ENCODE assay signal across 9 mouse cellular contexts in the genomic region with DNA sequence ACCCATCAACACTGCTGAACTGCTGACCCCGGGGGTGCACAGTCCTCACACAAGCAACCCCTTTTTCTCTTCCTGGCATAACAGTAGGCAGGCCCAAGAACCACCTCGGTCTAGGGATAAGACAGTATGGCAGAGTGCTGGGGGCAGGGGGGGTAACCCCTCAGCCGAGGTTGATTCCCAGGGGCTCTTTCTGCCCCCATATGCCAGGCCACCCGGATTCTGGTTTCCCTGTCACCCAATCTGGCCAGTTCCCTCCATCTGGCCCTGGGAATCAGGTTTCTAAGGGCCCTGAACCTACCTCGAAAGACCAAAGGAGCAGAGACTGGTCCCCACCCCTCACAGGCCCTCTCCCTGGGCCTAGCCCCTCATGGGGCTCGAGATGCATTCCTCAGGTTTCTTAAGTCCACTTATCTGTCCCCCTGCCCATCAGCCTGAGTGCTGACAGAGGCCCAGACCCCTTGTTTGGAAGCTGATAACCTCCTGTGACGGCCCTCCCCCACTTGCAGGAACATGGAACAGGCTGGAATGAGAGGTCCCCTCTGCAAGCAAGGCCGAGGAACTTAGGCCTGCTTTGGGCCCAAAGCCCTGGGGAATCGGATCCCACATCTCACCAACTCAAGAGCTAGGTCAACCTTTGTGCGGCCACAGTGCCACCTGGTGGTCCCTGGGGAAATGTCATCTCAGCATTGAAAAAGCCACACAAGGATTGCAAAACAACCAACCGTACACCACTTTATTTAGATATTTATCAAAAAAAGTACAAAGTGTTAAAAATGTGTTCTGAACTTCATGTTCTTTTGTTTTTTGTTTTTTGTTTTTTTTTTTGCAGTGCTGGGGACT. TPM values are rescaled to one million over a fixed set of nuclear protein-coding genes. Genes with fewer than 3 reads are reported as not detected.
DNase-seq lines count a peak whose midpoint lies in the region; ATAC-seq lines count a peak whose summit lies in the region.
"Had no signal": no experiment of that assay in that cellular context is flagged by ENCODE, and none has a peak within 500 bp of the region (broad histone marks: within the 10 kb centered on the region; RNA-seq: fewer than 3 reads in every experiment).

No protein-coding gene starts in this region.

- no peak overlapping the region for H3K4me2 ChIP-seq in kidney, embryonic 14.5 days (replicated peaks; ENCODE audit: low read depth, low read length)
- H3K4me2 ChIP-seq in intestine, embryonic 16.5 days (ENCODE audit: low read depth, low read length), result no peak overlapping the region

- no peaks in the 10 kb centered on the region for H3K9me3 ChIP-seq in kidney, embryonic 14.5 days (ENCODE audit: control insufficient read depth, low read length)
- no peaks in the 10 kb centered on the region for H3K9me3 ChIP-seq in intestine, embryonic 16.5 days (ENCODE audit: control insufficient read depth, low read length)
- H3K9me3 ChIP-seq: embryonic facial prominence, embryonic 13.5 days had no signal

- peaks cover 10% of the 10 kb centered on the region for H3K36me3 ChIP-seq in kidney, embryonic 14.5 days (ENCODE audit: control insufficient read depth, insufficient read depth, low read length)
- H3K36me3 ChIP-seq in intestine, embryonic 16.5 days (ENCODE audit: control insufficient read depth, insufficient read depth, low read length), result peaks cover 4% of the 10 kb centered on the region

- no peak for ATAC-seq in kidney, embryonic 14.5 days (ENCODE audit: low FRiP score, low TSS enrichment)
- ATAC-seq in intestine, embryonic 16.5 days, result no peak

- peak; percentile 81 for DNase-seq in kidney, adult 11 months
- DNase-seq in cerebellum, adult 8-10 months, result peak; percentile 83
- DNase-seq in frontal cortex, postnatal 36 days (ENCODE audit: low spot score in 2 of 2), result peak; percentile 84 to 91
- peak; percentile 86 to 88 for DNase-seq in left cerebral cortex, postnatal 25 days (ENCODE audit: low spot score in 2 of 2)
- peak; percentile 91 for DNase-seq in naive thymus-derived CD4-positive, alpha-beta T cell, adult 2 months (ENCODE audit: low read depth)
- peak; percentile 50 for DNase-seq in telencephalon, adult 2 months (ENCODE audit: low read depth, low spot score)

- H3K4me3 ChIP-seq in kidney, embryonic 14.5 days (ENCODE audit: low read length), result no peak overlapping the region
- no peak overlapping the region for H3K4me3 ChIP-seq in intestine, embryonic 16.5 days (ENCODE audit: low read length)

- H3K4me1 ChIP-seq in kidney, embryonic 14.5 days (ENCODE audit: control insufficient read depth, insufficient read depth, low read length), result peaks cover 25% of the 10 kb centered on the region; the same call in 1 of the 2 replicates
- H3K4me1 ChIP-seq in intestine, embryonic 16.5 days (ENCODE audit: control insufficient read depth, insufficient read depth, low read length), result peaks cover 35% of the 10 kb centered on the region

- peaks cover 35% of the 10 kb centered on the region for H3K27me3 ChIP-seq in kidney, embryonic 14.5 days (ENCODE audit: control insufficient read depth, insufficient read depth, low read length)
- peaks cover 42% of the 10 kb centered on the region for H3K27me3 ChIP-seq in intestine, embryonic 16.5 days (replicated peaks; ENCODE audit: control insufficient read depth, insufficient read depth, low read length)

- no peak overlapping the region for H3K27ac ChIP-seq in kidney, embryonic 14.5 days (ENCODE audit: low read depth, low read length)
- H3K27ac ChIP-seq in intestine, embryonic 16.5 days (ENCODE audit: low read length), result no peak overlapping the region
- H3K27ac ChIP-seq: embryonic facial prominence, embryonic 13.5 days had no signal

- no peak overlapping the region for H3K9ac ChIP-seq in kidney, embryonic 14.5 days (ENCODE audit: low read depth, low read length)
- H3K9ac ChIP-seq in intestine, embryonic 16.5 days (ENCODE audit: low read depth, low read length), result 0 out of 2 replicates have a peak overlapping the region, but pooled peaks have one; percentile 25

- 19% methylated on average over 11 of the region's 11 CpGs for WGBS in kidney, embryonic 14.5 days
- 29% methylated on average over 11 of the region's 11 CpGs for WGBS in intestine, embryonic 16.5 days

- intact Hi-C loops in left cerebral cortex, postnatal 25 days (cut with DNase I), result loop anchor here (2.0 to 5.0 kb wide), 3 partner anchors 90 to 526 kb away; no protein-coding TSS in a partner anchor

RNA-seq across cellular contexts. Expression of a gene that starts 2.1 kb away (rescaled TPM):
- 21.4 and 111 TPM in 2 replicates for polyA plus RNA-seq in kidney, embryonic 14.5 days (2014; fragmentation: Nextera tagmentation; extraction: Ambion mirVana)
- 13.1 and 13.5 TPM in 2 replicates for polyA plus RNA-seq in intestine, embryonic 16.5 days (2015; fragmentation: Nextera tagmentation; extraction: Ambion mirVana)
- 1 to 10 TPM; 7.1 to 7.4 TPM for total RNA-seq in left cerebral cortex, postnatal 25 days (2021)

RNA-seq across cellular contexts. Expression of a gene that starts 4.5 kb away (rescaled TPM):
- 25.1 and 29.3 TPM in 2 replicates for polyA plus RNA-seq in kidney, embryonic 14.5 days (2014; fragmentation: Nextera tagmentation; extraction: Ambion mirVana)
- 0.16 and 0.28 TPM in 2 replicates for polyA plus RNA-seq in intestine, embryonic 16.5 days (2015; fragmentation: Nextera tagmentation; extraction: Ambion mirVana)
- not detected for total RNA-seq in left cerebral cortex, postnatal 25 days (2021)

RNA-seq across cellular contexts. Expression of a gene that starts 36.4 kb away (rescaled TPM):
- polyA plus RNA-seq in kidney, embryonic 14.5 days (2014; fragmentation: Nextera tagmentation; extraction: Ambion mirVana), result 46.3 and 67.8 TPM in 2 replicates
- 24.5 and 25.0 TPM in 2 replicates for polyA plus RNA-seq in intestine, embryonic 16.5 days (2015; fragmentation: Nextera tagmentation; extraction: Ambion mirVana)
- total RNA-seq in left cerebral cortex, postnatal 25 days (2021), result 100 to 1,000 TPM; 159 to 160 TPM

Comparison
In these comparisons a context has a peak if more than half of its experiments do, and no peak if none do; other contexts are left out.
1. RNA of a gene that starts 4.5 kb away (polyA plus RNA-seq): 25.1 to 29.3 TPM in kidney, embryonic 14.5 days; 0.16 to 0.28 TPM in intestine, embryonic 16.5 days; every median in the first group is over 10 times any median in the second.
2. Peak in every context shown above with its lines, with median percentiles within 50 percentile points of each other: DNase-seq.